Mouse (Mus musculus): ENCODE data around the gene Ifitm3. TPM values are rescaled to one million over a fixed set of nuclear protein-coding genes. Genes with fewer than 3 reads are reported as not detected.
"Not testable (repeated sequence)": the region's sequence is repeated elsewhere in the genome, so short reads cannot be mapped to it uniquely, and the experiment has no call there.

The Ifitm3 gene
- polyA plus RNA-seq, 1 experiment = not detected

DNA sequence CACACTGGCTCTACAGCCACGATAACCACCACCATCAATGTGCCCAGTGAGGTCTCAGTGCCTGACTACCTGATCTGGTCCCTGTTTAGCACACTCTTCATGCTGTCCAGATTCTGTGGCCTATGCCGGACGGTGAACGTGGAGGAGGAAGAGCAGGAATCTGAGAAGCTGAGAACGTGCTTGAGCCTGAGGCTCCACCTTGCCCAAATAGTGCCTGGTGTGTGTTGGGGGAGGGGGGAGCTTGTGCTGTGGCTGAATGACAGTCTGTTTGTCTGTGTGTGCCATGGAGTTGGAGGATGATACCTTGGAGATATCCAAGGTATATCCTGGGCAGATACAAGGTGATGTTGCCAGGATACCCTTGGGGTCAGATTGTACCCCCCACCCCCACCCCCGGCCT is 20.4 kb downstream of the Ifitm3 start:
- H3K27ac ChIP-seq (ENCODE audit: insufficient read depth, low read depth, low read length) = no peak overlapping the region
- TF ChIP-seq CTCF (IDR thresholded peaks at IDR 0.05; ENCODE audit: insufficient read depth, low read depth, low read length) = no peak
- no peak for TF ChIP-seq POLR2A (IDR thresholded peaks at IDR 0.05; ENCODE audit: insufficient read depth, low read depth, low read length)
- 76% methylated on average over 6 of the region's 6 CpGs for WGBS
- H3K4me3 ChIP-seq (ENCODE audit: insufficient read depth, low read depth, low read length) = no peak overlapping the region
- H3K4me1 ChIP-seq (ENCODE audit: control insufficient read depth, insufficient read depth, low read length) = no peaks in the 10 kb centered on the region

DNA sequence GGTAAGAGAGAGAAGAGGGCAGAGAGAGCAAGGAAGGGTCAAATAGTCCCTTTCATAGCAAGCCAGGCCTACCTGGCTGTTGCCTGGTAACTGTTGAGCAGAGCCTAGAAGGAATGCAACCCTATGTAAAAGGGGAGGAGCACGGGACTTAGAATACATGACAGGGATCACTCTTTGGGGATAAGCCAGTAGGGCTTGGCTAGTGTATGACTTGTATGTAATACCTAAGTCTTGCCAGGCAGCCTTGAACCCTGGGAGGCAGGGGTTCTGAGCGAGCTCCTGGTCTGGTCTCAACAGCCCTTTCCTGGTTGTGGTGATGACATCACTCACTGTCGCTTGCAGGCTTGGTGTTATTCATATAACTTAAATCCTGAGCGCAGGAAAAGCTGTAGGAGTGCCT is 21.5 kb downstream of the Ifitm3 start:
- Histone ChIP-seq H3K4me1 (ENCODE audit: control insufficient read depth, insufficient read depth, low read length) (no peaks in the 10 kb centered on the region), H3K4me3 (ENCODE audit: insufficient read depth, low read depth, low read length) (no peak overlapping the region), H3K27ac (ENCODE audit: insufficient read depth, low read depth, low read length) (no peak overlapping the region)
- TF ChIP-seq CTCF (IDR thresholded peaks at IDR 0.05; ENCODE audit: insufficient read depth, low read depth, low read length) = no peak
- TF ChIP-seq POLR2A (IDR thresholded peaks at IDR 0.05; ENCODE audit: insufficient read depth, low read depth, low read length) = no peak
- WGBS = 83% methylated on average over 4 of the region's 4 CpGs

GRCm38 (mm10) chr7:140987182-140988138 is 23.1 kb downstream of the Ifitm3 start:
- Histone ChIP-seq H3K27ac (ENCODE audit: insufficient read depth, low read depth, low read length) (no peak overlapping the region), H3K4me1 (ENCODE audit: control insufficient read depth, insufficient read depth, low read length) (no peaks in the 10 kb centered on the region), H3K4me3 (ENCODE audit: insufficient read depth, low read depth, low read length) (no peak overlapping the region)
- 86% methylated on average over 17 of the region's 17 CpGs for WGBS
- no peak for TF ChIP-seq POLR2A (IDR thresholded peaks at IDR 0.05; ENCODE audit: insufficient read depth, low read depth, low read length)

DNA sequence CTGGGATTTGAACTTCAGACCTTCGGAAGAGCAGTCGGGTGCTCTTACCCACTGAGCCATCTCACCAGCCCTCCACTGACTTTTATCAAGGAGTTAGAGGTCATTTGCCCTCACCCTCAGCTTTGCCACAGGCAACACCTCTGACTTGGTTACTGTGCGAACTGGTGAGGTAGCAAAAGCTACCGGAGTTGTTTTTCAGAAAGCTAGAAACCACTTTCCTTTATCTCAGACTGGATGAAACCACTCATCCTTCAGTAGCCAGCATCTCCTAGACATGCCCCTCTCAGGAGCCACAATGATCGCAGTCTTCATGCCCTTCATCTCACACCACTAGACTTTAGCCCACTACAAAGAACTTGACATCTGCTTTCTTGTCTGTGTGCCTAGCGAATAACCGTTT is 27.6 kb downstream of the Ifitm3 start:
- Histone ChIP-seq H3K4me3 (ENCODE audit: insufficient read depth, low read depth, low read length) (no peak overlapping the region), H3K27ac (ENCODE audit: insufficient read depth, low read depth, low read length) (no peak overlapping the region), H3K4me1 (ENCODE audit: control insufficient read depth, insufficient read depth, low read length) (no peaks in the 10 kb centered on the region)
- TF ChIP-seq POLR2A (IDR thresholded peaks at IDR 0.05; ENCODE audit: insufficient read depth, low read depth, low read length) = no peak
- no peak for TF ChIP-seq CTCF (IDR thresholded peaks at IDR 0.05; ENCODE audit: insufficient read depth, low read depth, low read length)
- 93% methylated on average over 7 of the region's 7 CpGs for WGBS

GRCm38 (mm10) chr7:140981704-140982103 is 28.9 kb downstream of the Ifitm3 start:
- Histone ChIP-seq H3K27ac (ENCODE audit: insufficient read depth, low read depth, low read length) (no peak overlapping the region), H3K4me3 (ENCODE audit: insufficient read depth, low read depth, low read length) (no peak overlapping the region), H3K4me1 (ENCODE audit: control insufficient read depth, insufficient read depth, low read length) (no peaks in the 10 kb centered on the region)
- WGBS = 92% methylated on average over 8 of the region's 8 CpGs
- TF ChIP-seq POLR2A (IDR thresholded peaks at IDR 0.05; ENCODE audit: insufficient read depth, low read depth, low read length) = no peak
- no peak for TF ChIP-seq CTCF (IDR thresholded peaks at IDR 0.05; ENCODE audit: insufficient read depth, low read depth, low read length)

GRCm38 (mm10) chr7:140976720-140977119 is 33.9 kb downstream of the Ifitm3 start:
- 96% methylated on average over 9 of the region's 9 CpGs for WGBS
- H3K4me1 ChIP-seq (ENCODE audit: control insufficient read depth, insufficient read depth, low read length) = not testable (repeated sequence)

DNA sequence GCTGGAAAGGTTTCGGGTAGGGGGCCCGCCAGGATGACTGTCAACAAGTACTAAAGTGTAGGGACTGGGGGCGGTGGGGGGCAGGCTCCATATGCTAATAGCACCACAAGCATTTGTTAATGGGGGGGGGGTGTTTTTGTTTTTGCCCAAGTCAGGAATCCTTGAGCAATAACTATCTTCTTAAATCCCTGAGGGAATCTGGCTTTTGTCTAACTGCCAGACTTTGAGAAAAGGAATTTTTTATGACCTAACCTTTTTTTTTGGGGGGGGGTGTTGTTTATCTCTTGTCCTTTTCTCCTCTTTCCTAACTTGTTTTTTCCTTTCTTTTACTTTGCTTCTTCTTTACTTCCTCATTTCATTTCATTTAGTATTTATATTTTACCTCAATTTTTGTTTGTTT is 35.1 kb downstream of the Ifitm3 start:
- Histone ChIP-seq H3K27ac (ENCODE audit: insufficient read depth, low read depth, low read length) (no peak overlapping the region), H3K4me3 (ENCODE audit: insufficient read depth, low read depth, low read length) (no peak overlapping the region), H3K4me1 (ENCODE audit: control insufficient read depth, insufficient read depth, low read length) (peaks cover 3% of the 10 kb centered on the region; the same call in 1 of the 2 replicates)
- 53% methylated on average over 3 of the region's 3 CpGs for WGBS
- TF ChIP-seq CTCF (IDR thresholded peaks at IDR 0.05; ENCODE audit: insufficient read depth, low read depth, low read length) (no peak), POLR2A (IDR thresholded peaks at IDR 0.05; ENCODE audit: insufficient read depth, low read depth, low read length) (no peak)

More at GRCm38 (mm10) chr7:140976720-140977119, 33.9 kb downstream of the Ifitm3 start:
- H3K4me3 ChIP-seq (ENCODE audit: insufficient read depth, low read depth, low read length); H3K27ac ChIP-seq (ENCODE audit: insufficient read depth, low read depth, low read length): not testable (repeated sequence)

- Histone ChIP-seq H3K4me1 (ENCODE audit: control insufficient read depth, insufficient read depth, low read length) (peaks cover 3% of the 10 kb centered on the region; the same call in 1 of the 2 replicates), H3K27ac (ENCODE audit: insufficient read depth, low read depth, low read length) (no peak overlapping the region), H3K4me3 (ENCODE audit: insufficient read depth, low read depth, low read length) (no peak overlapping the region)
- 51% methylated on average over 9 of the region's 9 CpGs for WGBS
- TF ChIP-seq POLR2A (IDR thresholded peaks at IDR 0.05; ENCODE audit: insufficient read depth, low read depth, low read length) = no peak
- TF ChIP-seq CTCF (IDR thresholded peaks at IDR 0.05; ENCODE audit: insufficient read depth, low read depth, low read length) = no peak
Observed at GRCm38 (mm10) chr7:140974940-140975339, 35.6 kb downstream of the Ifitm3 start.

GRCm38 (mm10) chr7:140973396-140974165 is 37.0 kb downstream of the Ifitm3 start:
- WGBS = 27% methylated on average over 14 of the region's 14 CpGs
- TF ChIP-seq POLR2A (IDR thresholded peaks at IDR 0.05; ENCODE audit: insufficient read depth, low read depth, low read length) (no peak), CTCF (IDR thresholded peaks at IDR 0.05; ENCODE audit: insufficient read depth, low read depth, low read length) (no peak)
- Histone ChIP-seq H3K4me1 (ENCODE audit: control insufficient read depth, insufficient read depth, low read length) (peaks cover 5% of the 10 kb centered on the region; the same call in 1 of the 2 replicates), H3K4me3 (ENCODE audit: insufficient read depth, low read depth, low read length) (no peak overlapping the region), H3K27ac (ENCODE audit: insufficient read depth, low read depth, low read length) (peak overlapping the region; percentile 54; the same call in 1 of the 2 replicates)
